Mouse (Mus musculus) right cerebral cortex, adult 2 months (tissue): ENCODE measurements at regions not wholly inside any gene's neighbourhood (a gene's known extent, or its start where the extent isn't known, plus 50 kb on each side); places are given as distances from the start of the nearest gene placed in this dataset.

ENCODE experiments used
- DNase-seq, 2 experiments: peaks; one replicate each; pipeline ENCODE4 v3.0.0; 2021 to 2022; ENCODE audit warnings: low spot score in 2 of 2

- DNase-seq, result peak in 1 of 2 experiments; percentile 44
Observed at GRCm38 (mm10) chr1:89207306-89207705, 137.1 kb downstream of the Sh3bp4 start.

GRCm38 (mm10) chr1:89211116-89211515 lies 140.9 kb downstream of the Sh3bp4 start:
- no peak for DNase-seq

GRCm38 (mm10) chr1:89228426-89228825 lies 158.2 kb downstream of the Sh3bp4 start:
- DNase-seq, result no peak

GRCm38 (mm10) chr1:89231756-89232155 lies 161.5 kb downstream of the Sh3bp4 start:
- DNase-seq, result no peak

GRCm38 (mm10) chr1:89232391-89232790 lies 162.2 kb downstream of the Sh3bp4 start:
- no peak for DNase-seq

GRCm38 (mm10) chr1:89234895-89235294 lies 164.7 kb downstream of the Sh3bp4 start:
- DNase-seq, result no peak

GRCm38 (mm10) chr1:89235296-89235695 lies 165.1 kb downstream of the Sh3bp4 start:
- peak; percentile 63 to 73 for DNase-seq

GRCm38 (mm10) chr1:89237696-89238095 lies 167.5 kb downstream of the Sh3bp4 start:
- peak; percentile 19 to 25 for DNase-seq

GRCm38 (mm10) chr1:89244598-89244997 lies 174.4 kb downstream of the Sh3bp4 start:
- DNase-seq, result peak; percentile 7

GRCm38 (mm10) chr1:89245202-89246003 lies 175.2 kb downstream of the Sh3bp4 start:
- no peak for DNase-seq

- no peak for DNase-seq
Observed at GRCm38 (mm10) chr1:89251753-89252152, 181.5 kb downstream of the Sh3bp4 start.

- no peak for DNase-seq
Observed at GRCm38 (mm10) chr1:89252528-89252927, 182.3 kb downstream of the Sh3bp4 start.

- DNase-seq, result no peak
Observed at GRCm38 (mm10) chr1:89257945-89258344, 187.7 kb downstream of the Sh3bp4 start.

GRCm38 (mm10) chr1:89265771-89266170 lies 188.8 kb upstream of the Agap1 start:
- no peak for DNase-seq

- no peak for DNase-seq
Observed at GRCm38 (mm10) chr1:89268806-89269205, 185.8 kb upstream of the Agap1 start.

- no peak for DNase-seq
Observed at GRCm38 (mm10) chr1:89271743-89272142, 182.9 kb upstream of the Agap1 start.

GRCm38 (mm10) chr1:89273021-89273420 lies 181.6 kb upstream of the Agap1 start:
- DNase-seq, result no peak

GRCm38 (mm10) chr1:89273786-89274362 lies 180.7 kb upstream of the Agap1 start:
- no peak for DNase-seq

GRCm38 (mm10) chr1:89279382-89279781 lies 175.2 kb upstream of the Agap1 start:
- no peak for DNase-seq

GRCm38 (mm10) chr1:89281107-89281655 lies 173.4 kb upstream of the Agap1 start:
- DNase-seq, result no peak

GRCm38 (mm10) chr1:89285041-89285440 lies 169.6 kb upstream of the Agap1 start:
- DNase-seq, result no peak

GRCm38 (mm10) chr1:89287136-89287795 lies 167.3 kb upstream of the Agap1 start:
- DNase-seq, result peak; percentile 11 to 15
